Mouse (Mus musculus) heart, embryonic 11.5 days (tissue): ENCODE results near the gene Donson. TPM values are rescaled to one million over a fixed set of nuclear protein-coding genes. Genes with fewer than 3 reads are reported as not detected.
A peak's percentile ranks its signal among the peaks of the same experiment; 100 is the strongest.

Experiments
- ATAC-seq: fragments of 200-750 bp; cut with Nextera tagmentation; replicated peaks from 2 replicates; pipeline ENCODE4 v1.8.0; 2017; ENCODE audit warnings: moderate library complexity; ENCODE audit not compliant: insufficient number of reproducible peaks, low FRiP score, low TSS enrichment
- H3K27ac ChIP-seq: fragments of 300-500 bp; sonication (generic); 2 replicates; pipeline ENCODE4 v1.5.1; 2014; ENCODE audit warnings: mild to moderate bottlenecking, low read depth, low read length
- H3K27me3 ChIP-seq: fragments of 300-500 bp; sonication (generic); 2 replicates; pipeline ENCODE4 v1.6.1; 2014; ENCODE audit warnings: mild to moderate bottlenecking, low read length, mixed read lengths; ENCODE audit not compliant: control insufficient read depth, insufficient read depth
- H3K36me3 ChIP-seq: fragments of 300-500 bp; sonication (generic); 2 replicates; pipeline ENCODE4 v1.6.1; 2014; ENCODE audit warnings: mild to moderate bottlenecking, low read length, moderate library complexity, mixed read lengths; ENCODE audit not compliant: control insufficient read depth, insufficient read depth
- H3K4me1 ChIP-seq: fragments of 300-500 bp; sonication (generic); 2 replicates; pipeline ENCODE4 v1.6.1; 2014; ENCODE audit warnings: low read length; ENCODE audit not compliant: control insufficient read depth, insufficient read depth
- H3K4me2 ChIP-seq: fragments of 300-500 bp; sonication (generic); 2 replicates; pipeline ENCODE4 v1.6.1; 2014; ENCODE audit warnings: mild to moderate bottlenecking, moderate library complexity
- H3K4me3 ChIP-seq: fragments of 300-500 bp; sonication (generic); 2 replicates; pipeline ENCODE4 v1.5.1; 2014; ENCODE audit warnings: low read depth, low read length
- H3K9ac ChIP-seq: fragments of 300-500 bp; sonication (generic); 2 replicates; pipeline ENCODE4 v1.6.1; 2014; ENCODE audit warnings: mild to moderate bottlenecking, low read depth, low read length, moderate library complexity
- H3K9me3 ChIP-seq: fragments of 300-500 bp; sonication (generic); replicated peaks from 2 replicates; pipeline ENCODE4 v1.6.1; 2016; ENCODE audit warnings: low read length; ENCODE audit not compliant: control insufficient read depth
- WGBS: fragments of 180-500 bp; shearing (Covaris S2); extraction: QIAGEN DNeasy Blood & Tissue Kit; methylation state at CpG from one replicate; pipeline ENCODE4 v1.1.7; 2014; ENCODE audit not compliant: insufficient replicate concordance; 5-methylcytosine and 5-hydroxymethylcytosine counted together
- polyA plus RNA-seq: library from polyadenylated mRNA; unstranded; fragments of >200 nt; fragmentation: Nextera tagmentation; extraction: Ambion mirVana; gene quantifications from 2 replicates; pipeline ENCODE4 v1.2.1, GENCODE M21; 2014

Donson gene
- 20.5 and 20.7 TPM in 2 replicates for polyA plus RNA-seq

DNA sequence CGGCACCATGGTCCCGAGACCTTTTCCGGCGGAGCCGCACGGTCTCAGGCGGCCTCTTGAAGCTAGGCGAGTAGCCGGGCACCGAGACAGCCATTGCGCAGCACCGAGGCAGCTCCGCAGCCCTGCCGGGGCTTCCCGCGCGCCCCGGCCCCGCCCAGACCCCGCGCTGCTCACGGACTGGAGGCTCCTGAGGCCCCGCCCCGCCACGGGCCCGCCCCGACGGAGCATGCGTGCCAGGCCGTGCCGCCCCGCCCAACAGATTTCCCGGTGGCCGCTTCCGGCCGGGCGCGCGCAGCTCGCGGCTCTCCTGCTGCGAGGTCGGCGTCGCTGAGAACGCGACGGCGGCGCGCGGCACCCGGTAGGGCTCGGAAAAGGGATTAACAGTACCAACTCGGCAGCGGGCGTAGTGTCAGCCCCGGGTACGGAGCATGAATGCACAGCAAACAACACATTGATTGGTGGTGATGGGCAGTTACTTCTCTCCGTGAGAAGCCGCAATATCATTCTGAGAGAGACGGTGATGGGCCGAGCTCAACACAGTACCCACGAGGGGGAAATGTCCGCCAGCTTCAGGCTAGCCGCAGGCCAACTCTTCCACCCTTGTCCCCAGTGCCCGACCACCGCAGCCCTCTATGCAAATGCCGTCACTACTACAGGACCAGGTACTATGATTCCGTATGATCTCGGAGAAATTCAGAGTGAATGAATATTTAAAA is at the start of gene Donson:
Gene Donson, minus strand, starts transcription at position 152 of the 716 bp plus-strand sequence.
- Histone ChIP-seq H3K27me3 (no peaks in the 10 kb centered on the region), H3K9ac (peak within 1 kb of the TSS; percentile 87), H3K27ac (peak within 1 kb of the TSS; percentile 77), H3K4me1 (peaks cover 11% of the 10 kb centered on the region), H3K4me2 (peak within 1 kb of the TSS; percentile 88), H3K36me3 (0 out of 2 replicates have a peak, but pooled peaks cover 5% of the 10 kb centered on the region), H3K9me3 (no peaks in the 10 kb centered on the region), H3K4me3 (peak within 1 kb of the TSS; percentile 94)
- WGBS: under 1% methylated on average over 54 of the region's 71 CpGs
- ATAC-seq: peak; percentile 97

DNA sequence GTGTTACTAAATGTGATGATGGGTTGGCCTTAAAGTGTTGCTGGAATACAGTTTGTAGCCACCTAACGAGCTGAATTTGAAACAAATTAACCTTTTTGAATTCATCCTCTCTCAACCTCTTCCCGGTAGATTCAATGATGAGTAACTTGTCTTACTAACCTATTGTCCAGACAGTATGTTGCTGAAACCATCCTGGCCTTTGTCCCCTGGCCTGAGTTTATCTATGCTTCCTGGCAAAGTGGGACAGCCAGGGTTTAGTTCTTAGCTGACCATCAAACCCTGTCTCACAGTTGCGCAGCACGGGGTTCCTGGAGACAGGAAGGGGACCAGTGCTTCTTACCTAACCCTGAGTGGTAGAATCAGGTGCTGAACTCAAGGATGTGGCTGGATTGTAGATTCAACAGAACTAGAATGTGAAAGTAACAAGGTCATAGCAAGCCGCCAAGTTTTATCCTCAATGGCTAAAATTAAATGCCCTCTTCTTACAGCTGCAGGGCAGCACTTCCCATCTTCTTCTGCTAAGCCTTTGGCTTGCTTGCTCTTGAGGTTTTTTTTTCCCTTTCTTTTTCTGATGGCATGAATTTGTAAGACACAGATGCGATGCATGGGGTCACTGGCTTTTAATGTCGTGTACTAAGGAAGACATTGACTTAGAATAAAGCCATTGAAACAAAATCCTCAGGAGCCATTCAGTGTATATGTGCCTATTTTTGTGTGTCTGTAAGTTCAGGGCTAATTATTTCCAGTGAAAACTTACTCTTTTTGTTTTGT is 47.7 kb upstream of the Donson start:
- H3K27ac ChIP-seq: no peak overlapping the region
- H3K9me3 ChIP-seq: no peaks in the 10 kb centered on the region
- H3K4me3 ChIP-seq: no peak overlapping the region
- no peaks in the 10 kb centered on the region; the same call in 1 of the 2 replicates for H3K36me3 ChIP-seq
- 74% methylated on average over 7 of the region's 7 CpGs for WGBS
- H3K4me2 ChIP-seq: no peak overlapping the region
- H3K9ac ChIP-seq: no peak overlapping the region
- ATAC-seq: no peak
- H3K4me1 ChIP-seq: peaks cover 52% of the 10 kb centered on the region
- no peaks in the 10 kb centered on the region for H3K27me3 ChIP-seq

DNA sequence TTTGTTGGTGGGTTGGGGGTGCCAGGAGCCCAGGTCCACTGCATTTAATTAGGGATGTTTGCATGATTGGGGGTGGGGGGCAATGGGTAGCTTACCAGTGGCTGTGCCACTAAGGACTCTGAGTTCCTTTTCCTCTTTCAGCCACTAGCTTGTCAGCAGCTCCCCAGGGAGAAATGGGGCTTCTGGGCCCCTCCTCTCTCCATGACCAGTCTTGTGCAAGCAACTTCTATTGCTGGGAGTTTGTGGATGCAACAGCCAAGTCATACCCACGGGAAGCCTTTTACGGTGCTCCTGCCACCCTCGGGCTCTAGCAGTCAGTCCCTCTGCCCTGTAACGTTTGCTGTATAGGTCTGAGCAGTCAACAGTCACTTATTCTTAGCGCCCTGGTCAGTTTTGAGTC is 46.2 kb upstream of the Donson start:
- WGBS: 77% methylated on average over 5 of the region's 5 CpGs
- H3K9ac ChIP-seq: no peak overlapping the region
- no peaks in the 10 kb centered on the region for H3K27me3 ChIP-seq
- no peaks in the 10 kb centered on the region; the same call in 1 of the 2 replicates for H3K36me3 ChIP-seq
- no peaks in the 10 kb centered on the region for H3K9me3 ChIP-seq
- H3K27ac ChIP-seq: no peak overlapping the region
- no peak overlapping the region for H3K4me3 ChIP-seq
- ATAC-seq: no peak
- no peak overlapping the region for H3K4me2 ChIP-seq
- peaks cover 41% of the 10 kb centered on the region for H3K4me1 ChIP-seq

DNA sequence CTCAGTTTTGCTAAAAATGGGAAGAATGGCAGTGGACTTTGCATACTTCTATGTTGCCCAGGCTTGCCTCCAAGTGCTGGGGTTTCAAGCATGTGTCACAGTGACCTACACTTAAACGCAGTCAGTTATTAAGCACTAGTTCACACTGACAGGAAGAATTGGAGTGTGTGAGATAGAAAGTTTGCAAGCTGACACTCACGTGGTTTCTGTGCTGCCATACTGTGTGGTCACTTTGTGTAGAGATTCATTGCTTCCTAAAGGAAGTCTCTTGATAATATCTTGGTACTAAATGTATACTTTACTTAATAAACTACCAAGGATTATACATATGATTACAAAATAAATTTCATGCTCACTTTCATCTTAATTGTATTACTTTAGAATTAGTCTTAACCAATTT is 44.2 kb upstream of the Donson start:
- H3K27ac ChIP-seq: no peak overlapping the region
- WGBS: 61% methylated on average over 2 of the region's 2 CpGs
- H3K4me1 ChIP-seq: peaks cover 36% of the 10 kb centered on the region

DNA sequence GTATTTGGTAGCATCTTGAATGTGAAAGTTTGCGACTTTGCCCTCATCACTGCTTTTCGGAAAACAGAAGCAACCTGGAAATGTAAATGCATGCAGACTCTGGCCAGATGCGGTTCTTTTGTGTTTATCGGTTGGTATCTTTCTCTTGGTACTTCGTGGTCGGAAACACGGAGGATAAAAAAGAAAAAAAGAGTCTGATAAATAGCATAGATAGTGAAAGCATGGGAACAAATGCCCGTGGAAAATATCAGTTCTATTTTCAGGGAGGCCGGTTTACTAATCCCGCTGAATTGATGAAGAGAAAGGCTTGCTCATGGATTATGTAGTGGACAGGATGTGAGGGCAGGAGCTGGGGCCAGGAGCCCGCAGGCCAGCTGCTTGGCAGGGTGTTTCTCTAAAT is 41.9 kb upstream of the Donson start:
- peaks cover 26% of the 10 kb centered on the region for H3K4me1 ChIP-seq
- H3K9me3 ChIP-seq: no peaks in the 10 kb centered on the region
- under 1% methylated on average over 11 of the region's 11 CpGs for WGBS
- H3K27ac ChIP-seq: peak overlapping the region; percentile 91; the same call in 1 of the 2 replicates
- H3K4me2 ChIP-seq: peak overlapping the region; percentile 79
- H3K36me3 ChIP-seq: no peaks in the 10 kb centered on the region
- H3K27me3 ChIP-seq: no peaks in the 10 kb centered on the region
- no peak for ATAC-seq
- peak overlapping the region; percentile 82 for H3K4me3 ChIP-seq
- H3K9ac ChIP-seq: peak overlapping the region; percentile 78

More for the DNA sequence above, 44.2 kb upstream of the Donson start:
- ATAC-seq: no peak
- no peak overlapping the region for H3K4me2 ChIP-seq
- no peak overlapping the region for H3K9ac ChIP-seq
- no peak overlapping the region for H3K4me3 ChIP-seq
- no peaks in the 10 kb centered on the region for H3K36me3 ChIP-seq
- H3K27me3 ChIP-seq: no peaks in the 10 kb centered on the region
- no peaks in the 10 kb centered on the region for H3K9me3 ChIP-seq

DNA sequence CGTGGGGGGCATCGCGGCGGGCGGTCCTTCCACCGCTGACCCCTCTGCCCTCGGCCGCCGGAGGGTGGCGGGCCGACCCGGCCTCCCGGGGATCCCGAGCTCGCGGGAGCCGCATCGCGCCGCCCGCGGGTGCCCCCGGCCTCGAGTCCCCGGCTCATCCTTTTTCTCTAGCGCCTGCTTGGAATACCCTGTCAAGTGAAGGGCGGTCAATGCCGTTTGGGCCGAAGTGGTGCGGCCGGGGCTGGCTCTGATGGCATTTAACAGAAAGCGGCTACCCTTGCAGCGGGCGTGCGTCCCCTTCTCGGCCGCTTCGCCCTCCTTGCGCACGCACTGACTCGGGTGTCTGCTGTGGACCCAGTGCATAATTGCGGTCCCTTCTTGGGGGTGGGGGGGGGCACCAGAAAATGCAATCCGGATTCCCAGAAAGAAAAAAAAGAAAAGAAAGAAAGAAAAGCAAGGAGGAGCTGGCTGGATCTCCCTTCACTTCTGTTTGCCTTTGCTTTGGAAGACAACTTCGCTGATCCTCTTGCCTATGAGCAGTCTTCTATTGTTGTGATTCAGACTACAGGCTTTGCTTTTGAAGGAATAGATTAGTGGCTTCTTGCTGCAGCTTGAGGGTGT is 41.4 kb upstream of the Donson start:
- no peak for ATAC-seq
- Histone ChIP-seq H3K4me1 (peaks cover 25% of the 10 kb centered on the region), H3K27ac (peak overlapping the region; percentile 91), H3K4me2 (peak overlapping the region; percentile 79), H3K9me3 (no peaks in the 10 kb centered on the region), H3K27me3 (no peaks in the 10 kb centered on the region), H3K9ac (peak overlapping the region; percentile 78), H3K36me3 (no peaks in the 10 kb centered on the region), H3K4me3 (peak overlapping the region; percentile 82)
- under 1% methylated on average over 20 of the region's 44 CpGs for WGBS

GRCm38 (mm10) chr16:91729066-91729482 is 40.5 kb upstream of the Donson start, which contains the start of gene Itsn1:
Gene Itsn1, plus strand, starts transcription at chr16:91729281.
- ATAC-seq: peak; percentile 91
- Histone ChIP-seq H3K4me1 (peaks cover 19% of the 10 kb centered on the region), H3K4me2 (peak within 1 kb of the TSS; percentile 79), H3K9ac (peak within 1 kb of the TSS; percentile 80), H3K27ac (peak within 1 kb of the TSS; percentile 91), H3K36me3 (peaks cover 2% of the 10 kb centered on the region; the same call in 1 of the 2 replicates), H3K9me3 (no peaks in the 10 kb centered on the region), H3K27me3 (no peaks in the 10 kb centered on the region), H3K4me3 (peak within 1 kb of the TSS; percentile 82)
- under 1% methylated on average over 33 of the region's 33 CpGs for WGBS
